Mouse (Mus musculus): ENCODE results near the gene Atxn7.

Gene Atxn7

DNA sequence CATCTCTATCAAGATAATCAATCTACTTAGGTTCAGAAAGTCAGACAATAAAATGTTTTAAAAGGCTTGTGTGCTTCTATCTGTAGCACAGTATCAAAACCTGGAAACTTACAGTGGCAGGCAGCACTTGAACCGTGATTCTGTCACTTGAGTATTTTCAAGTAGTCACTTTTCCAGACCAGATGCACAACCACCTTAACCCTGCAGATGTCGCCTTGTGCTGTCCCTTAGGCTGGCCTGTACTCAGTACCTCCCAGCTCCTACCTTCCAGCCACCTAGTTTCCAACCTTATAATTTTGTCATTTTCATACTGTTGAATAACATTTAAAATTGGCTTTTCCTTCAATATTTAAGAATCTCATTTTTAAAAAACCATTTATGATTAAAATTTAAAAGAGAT lies 20.9 kb downstream of the Atxn7 start:
- no peak for DNase-seq (ENCODE audit: low read depth, low spot score)

DNA sequence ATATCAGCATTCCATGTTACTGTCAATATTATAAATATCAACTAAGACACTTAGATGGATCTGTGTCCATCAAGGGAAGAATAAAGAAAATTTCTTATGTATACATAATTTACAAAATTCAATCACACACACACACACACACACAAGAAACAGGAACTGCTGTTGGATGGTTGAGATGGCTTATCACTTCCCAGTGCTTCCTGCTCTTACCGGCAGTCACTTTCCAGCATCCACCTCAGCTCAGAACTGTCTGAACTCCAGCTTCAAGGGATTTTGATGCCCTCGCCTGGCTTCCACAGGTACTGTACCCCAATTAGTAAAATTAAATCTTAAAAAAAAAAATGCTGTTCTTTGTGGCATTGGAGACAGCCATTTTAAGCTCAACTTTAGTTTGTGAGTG lies 27.2 kb downstream of the Atxn7 start:
- DNase-seq (ENCODE audit: low read depth, low spot score), result no peak

DNA sequence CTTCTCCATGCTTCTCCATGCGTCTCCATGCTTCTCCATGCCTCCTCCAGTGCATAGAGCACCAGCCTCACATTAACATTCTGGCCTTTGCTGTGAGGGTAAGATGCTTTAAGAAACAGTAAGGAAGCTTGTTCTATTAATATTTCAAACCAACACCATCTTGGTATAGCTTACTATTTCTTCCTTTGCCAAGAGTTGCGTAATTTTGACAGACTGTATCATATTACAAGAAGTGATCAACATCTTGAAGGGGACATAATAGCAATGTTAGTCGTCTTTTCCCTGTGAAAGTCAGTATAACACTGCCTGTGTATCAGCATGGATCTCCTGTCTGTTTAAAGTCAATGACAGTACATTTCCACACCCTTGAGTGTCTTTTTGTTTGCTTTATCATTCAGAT lies 29.5 kb downstream of the Atxn7 start:
- DNase-seq (ENCODE audit: low read depth, low spot score), result no peak

DNA sequence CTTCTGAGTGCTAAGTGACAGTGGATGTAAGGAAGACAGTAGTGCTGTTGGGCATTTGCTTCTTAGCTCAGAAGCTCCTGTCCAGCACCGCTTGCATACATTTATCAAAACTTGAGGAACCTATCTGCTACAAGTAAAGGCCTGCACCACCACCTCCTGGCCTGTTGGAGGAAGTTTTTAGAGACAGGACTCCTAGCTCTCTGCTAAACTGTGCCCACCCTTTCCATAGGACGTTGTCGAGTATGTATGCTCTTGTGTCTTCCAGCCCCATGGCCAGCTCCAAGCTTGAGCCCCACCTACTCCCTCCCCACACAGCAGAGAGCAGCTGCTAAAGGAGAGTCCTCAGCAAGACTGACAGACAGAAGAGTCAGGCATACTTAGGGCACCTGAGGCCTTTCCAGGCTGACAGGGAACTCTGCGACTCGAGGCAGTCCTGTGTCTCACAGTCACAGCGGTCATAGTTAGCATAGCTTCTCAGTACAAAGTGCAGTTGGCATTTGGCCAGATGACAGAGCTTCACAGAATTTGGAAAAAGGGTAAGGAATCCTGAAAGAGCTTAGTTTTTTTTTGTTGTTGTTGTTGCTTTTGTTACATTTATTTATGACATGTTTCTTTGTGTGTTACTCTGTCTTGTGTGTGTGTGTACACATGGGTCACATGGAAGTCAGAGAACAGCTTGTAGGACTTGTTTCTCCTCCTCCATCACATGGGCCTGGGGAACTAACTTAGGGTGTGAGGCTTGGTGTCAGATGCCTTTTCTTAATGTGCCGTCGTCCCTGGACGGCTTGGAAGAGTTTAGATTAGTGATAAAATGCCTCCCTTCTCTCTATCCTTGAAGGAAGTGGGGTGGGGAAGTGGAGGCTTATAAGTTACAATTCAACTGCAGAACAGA lies 34.2 kb downstream of the Atxn7 start:
- DNase-seq (ENCODE audit: low read depth, low spot score), result peak; percentile 18

DNA sequence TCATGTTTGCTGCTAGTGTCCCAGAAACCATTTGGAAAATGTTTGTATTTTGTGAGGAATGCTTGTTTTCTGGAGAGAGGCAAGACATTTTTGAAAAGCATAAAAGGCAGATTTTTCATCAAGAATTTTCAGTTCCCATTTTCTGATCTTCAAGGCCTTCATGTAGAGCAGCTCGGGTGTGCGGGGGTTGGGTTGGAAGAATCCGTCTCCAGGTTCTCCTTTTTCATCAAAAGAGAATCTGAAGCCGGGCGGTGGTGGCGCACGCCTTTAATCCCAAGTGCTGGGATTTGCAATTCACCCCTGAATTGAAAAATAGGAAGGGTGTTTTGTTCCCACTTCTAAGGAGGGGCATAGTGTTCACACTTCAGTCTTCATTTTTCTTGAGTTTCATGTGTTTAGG lies 41.5 kb downstream of the Atxn7 start:
- DNase-seq (ENCODE audit: low read depth, low spot score), result no peak

DNA sequence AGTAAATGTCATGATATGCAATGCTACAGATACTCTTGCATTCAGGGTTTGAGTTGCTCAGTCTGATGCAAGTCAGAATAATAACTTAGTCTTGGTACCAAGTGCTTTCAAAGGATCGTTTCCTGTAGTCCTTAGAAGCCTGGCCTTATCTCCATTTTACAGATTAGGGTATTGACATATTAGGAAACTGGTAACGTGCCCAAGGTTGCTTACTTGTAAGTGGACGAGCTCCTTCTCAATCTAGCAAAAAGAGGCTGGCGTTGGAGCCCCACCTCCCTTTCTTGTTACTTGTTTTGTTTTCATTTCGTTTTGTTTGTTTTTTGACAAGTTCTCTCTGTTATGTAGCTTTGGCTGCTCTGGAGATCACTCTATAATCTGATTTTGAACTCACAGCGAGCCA lies 48.5 kb downstream of the Atxn7 start:
- DNase-seq (ENCODE audit: low read depth, low spot score), result no peak

DNA sequence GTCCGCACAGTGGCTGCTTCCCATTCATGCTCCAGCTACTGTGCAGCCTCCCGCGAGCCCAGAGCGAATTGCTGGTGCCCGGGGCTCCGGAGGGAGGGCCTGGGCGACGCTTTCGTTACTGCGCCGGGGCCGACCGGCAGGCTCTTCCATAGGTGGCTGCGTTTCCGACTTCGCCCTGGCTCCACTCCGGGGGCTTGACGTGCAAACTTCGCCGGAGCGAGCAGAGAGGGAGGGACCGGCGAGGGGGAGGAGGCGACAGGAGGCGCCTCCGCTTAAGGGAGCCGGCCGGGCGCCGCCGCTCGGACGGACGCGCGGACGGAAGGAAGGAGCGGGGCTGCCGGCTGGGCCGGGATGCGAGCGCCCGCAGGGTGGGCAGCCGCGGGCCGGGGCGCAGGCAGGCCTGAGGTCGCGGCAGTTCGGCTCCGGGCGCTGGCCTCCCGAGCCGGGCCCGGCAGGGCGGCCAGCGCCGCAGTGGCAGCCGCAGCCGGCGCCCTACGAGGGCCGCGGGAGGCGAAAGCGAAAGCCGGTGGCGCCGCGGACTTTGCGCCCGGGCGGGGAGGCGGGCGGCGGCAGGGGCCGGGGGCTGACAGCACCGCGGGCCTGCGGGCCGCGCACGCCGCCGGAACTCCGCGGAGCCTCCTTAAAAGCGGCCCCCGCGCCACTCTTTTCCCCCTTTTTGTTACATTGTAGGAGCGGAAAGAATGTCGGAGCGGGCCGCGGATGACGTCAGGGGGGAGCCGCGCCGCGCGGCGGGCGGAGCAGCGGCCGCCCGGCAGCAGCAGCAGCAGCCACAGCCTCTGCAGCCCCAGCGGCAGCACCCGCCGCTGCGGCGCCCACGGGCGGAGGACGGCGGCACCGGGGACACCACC lies 51.4 kb downstream of the Atxn7 start:
- DNase-seq (ENCODE audit: low read depth, low spot score), result peak; percentile 84

DNA sequence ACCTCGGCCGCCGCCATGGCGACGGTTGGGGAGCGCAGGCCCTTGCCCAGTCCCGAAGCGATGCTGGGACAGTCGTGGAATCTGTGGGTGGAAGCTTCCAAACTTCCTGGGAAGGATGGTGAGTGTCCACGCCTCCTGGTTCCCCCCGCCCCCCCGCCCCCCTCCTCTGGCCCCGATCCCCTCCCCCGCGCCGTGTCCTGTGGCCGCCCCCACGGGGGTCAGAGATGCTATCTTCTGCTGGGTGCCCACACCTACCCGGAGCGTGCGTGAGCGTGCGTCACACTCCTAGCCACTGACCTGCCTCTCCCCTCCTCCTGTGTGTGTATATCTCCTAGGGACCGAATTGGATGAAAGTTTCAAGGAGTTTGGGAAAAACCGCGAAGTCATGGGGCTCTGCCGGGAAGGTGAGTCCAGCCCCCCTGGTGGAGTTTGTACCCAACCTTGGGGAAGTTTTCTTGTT lies 52.0 kb downstream of the Atxn7 start:
- DNase-seq (ENCODE audit: low read depth, low spot score), result peak; percentile 66

DNA sequence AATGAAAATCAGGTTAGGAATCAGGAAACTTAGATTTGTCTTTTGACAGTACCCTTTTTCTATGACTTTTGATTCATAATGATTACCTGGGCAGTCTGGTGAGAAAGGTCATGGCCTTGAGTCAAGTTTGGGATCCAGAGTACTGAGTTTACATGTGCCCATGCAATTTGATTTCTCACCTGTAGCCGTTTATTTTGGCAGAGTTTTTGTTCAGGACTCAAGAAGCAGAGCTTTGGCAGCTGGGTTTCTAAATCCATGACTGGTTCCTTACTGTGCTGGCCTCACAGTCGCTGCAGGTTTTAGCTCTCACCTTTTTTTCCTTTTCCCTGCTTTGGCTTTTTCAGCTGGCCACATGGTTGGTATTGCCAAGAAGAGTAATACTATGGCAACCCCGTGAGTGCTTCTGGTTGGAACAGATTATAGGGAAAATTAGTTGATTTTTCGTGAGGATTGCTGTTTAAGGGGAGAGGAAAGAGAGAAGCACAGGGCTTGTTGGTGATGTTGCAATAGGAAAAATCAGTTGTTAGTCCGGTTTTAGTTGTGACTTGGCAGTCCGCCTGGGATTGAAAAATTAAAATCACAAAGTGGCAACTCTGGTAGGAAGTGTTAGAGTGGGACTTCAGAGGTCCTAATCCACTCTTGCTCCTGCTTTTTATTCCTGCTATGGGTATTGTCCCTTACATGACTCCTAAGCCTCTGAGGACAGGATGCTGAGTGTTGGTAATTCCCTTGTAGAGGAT lies 53.6 kb downstream of the Atxn7 start:
- no peak for DNase-seq (ENCODE audit: low read depth, low spot score)

DNA sequence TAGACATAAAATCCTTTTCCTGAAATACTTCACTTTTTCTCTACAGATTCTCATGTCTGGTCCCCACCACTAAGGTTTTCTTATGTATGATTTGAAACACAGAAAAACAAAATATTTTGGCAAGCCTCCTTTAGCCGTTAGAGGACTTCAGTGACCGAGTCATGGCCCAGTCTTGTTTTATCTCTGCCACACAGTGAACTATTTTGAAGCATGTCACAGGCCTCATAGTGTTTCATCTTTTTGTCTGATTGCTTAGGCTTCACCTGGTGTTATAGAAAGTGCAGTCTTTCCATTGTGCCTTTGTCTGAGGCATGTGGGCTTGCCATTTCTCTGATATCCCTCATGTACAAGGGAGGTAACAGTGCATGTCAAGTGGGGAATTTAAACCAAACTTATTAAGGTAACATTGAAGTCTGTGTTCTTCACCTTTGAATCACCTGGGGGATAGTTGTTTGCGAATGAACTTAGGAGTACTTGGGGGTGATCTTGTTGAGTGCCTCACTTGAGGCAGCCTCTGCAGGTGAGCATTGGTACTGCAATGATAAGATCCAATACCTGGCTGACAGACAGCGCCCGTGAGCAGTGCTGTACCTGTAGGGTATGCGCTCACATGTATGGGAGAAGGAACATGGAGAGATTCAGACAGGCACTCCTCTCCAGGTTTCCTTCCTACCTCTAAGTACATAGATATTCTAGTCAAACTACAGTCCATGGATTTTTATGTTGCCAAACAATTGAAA lies 58.1 kb downstream of the Atxn7 start:
- DNase-seq (ENCODE audit: low read depth, low spot score), result peak; percentile 75

DNA sequence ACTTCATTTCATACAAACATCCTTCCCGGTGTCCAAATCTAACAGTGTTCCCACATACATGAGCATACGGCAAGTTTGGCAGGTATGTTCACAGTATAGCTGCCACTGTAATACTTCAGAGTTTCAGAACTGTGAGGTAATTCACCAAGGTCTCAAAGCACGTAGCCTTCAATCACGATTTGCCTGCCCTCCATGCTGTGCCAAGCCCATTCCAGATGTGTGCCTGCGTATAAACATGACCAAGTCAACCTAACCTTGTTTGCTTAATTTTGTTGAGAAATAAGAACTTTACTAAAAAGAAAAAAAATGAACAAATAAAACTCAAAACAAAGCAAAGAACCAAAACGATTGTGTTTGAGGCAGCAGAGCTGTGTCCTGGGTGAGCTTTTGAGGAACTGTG lies 60.0 kb downstream of the Atxn7 start:
- DNase-seq (ENCODE audit: low read depth, low spot score), result no peak

DNA sequence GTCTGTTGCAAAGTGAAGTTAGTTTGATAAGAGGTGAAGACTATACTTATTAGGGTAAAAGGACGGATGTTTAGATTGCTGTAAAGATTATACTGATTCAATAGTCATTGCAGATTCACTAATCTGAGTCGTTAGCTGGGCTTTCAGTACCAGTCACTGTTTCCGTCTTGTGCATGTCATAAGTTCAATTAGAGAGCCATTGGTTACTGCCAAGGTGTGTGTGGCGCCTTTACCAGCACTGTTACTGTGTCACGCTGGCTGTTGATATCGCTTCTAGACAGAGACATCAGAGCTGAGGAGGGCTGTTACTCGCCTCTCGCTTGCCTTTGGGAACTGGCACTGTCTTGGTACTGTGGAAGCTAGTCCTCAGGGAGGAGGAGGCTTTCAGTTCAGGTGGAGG lies 64.6 kb downstream of the Atxn7 start:
- no peak for DNase-seq (ENCODE audit: low read depth, low spot score)

DNA sequence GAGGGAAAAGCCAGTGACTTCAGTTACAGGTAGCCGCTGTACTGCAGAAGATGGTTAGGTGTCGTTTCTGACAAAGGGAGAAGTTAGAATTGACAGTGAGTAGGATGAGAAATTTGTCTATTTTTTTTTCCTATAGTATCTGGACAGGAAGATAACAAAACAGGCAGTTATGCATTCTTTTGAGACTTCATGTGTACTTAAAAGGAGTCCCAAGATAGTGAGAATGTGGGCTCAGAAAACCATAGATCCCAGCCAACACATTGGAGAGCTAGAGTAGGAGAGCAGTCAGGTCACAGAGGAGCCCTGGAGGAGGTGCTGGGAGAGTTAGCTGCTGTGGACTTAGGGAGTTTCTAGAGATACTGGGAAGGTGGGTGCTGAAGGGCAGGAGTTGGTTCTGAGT lies 69.4 kb downstream of the Atxn7 start:
- DNase-seq (ENCODE audit: low read depth, low spot score), result no peak

DNA sequence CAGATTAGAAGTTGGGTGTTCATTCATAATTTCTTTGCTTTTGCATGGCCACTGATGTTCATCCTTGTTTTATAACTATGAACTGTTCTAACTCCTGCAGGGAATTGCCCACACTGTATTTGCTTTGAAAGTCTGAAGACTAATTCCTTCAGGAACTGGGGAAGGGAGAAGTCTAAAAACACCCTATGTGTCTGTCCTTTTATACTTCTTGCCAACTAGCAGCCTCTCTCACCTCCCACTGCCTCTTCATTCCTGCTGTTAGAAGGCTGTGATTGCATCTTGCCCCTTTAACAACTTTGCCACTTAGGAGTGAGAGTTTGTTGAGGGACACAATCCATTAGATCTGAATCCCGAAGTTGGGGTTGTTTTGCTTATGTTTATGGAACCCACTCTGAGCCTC lies 71.6 kb downstream of the Atxn7 start:
- DNase-seq (ENCODE audit: low read depth, low spot score), result no peak

DNA sequence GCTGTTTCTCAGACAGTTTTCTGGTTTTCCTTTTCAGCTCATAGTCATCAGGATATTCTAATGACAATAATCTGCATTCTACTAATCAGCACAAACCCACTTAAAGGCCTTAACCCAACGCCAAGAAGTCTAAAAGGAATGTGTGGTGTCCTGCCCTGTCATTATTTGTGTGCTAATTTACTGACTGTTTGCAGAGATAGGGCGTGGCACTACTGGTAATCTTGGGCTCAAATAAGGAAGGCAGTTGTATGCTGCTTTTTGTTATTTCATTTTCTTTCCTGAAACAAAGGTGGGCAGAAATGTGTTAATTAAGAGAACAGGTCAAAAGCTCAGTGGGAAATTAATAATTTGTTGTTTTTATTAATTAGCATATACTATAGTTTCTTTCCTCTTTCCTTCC lies 75.1 kb downstream of the Atxn7 start:
- peak; percentile 39 for DNase-seq (ENCODE audit: low read depth, low spot score)

DNA sequence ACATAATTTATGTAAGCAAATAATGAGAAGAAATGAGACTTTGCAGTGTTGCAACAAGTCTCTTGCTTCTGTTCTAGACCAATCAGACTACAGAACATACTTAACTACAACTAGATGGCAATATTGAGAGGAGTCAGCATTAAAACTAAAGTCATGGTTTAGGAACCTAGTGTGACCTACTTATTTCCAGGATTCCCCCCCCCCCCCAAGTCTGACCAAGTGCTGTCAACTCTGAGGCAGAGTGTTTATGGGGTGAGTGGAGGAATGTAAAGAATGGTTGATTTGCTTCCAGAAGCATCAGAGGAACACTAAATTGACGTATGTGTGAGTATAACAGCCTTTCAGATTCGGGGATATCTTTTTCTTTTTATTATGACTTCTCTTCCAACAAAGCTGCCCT lies 77.0 kb downstream of the Atxn7 start:
- DNase-seq (ENCODE audit: low read depth, low spot score), result no peak

DNA sequence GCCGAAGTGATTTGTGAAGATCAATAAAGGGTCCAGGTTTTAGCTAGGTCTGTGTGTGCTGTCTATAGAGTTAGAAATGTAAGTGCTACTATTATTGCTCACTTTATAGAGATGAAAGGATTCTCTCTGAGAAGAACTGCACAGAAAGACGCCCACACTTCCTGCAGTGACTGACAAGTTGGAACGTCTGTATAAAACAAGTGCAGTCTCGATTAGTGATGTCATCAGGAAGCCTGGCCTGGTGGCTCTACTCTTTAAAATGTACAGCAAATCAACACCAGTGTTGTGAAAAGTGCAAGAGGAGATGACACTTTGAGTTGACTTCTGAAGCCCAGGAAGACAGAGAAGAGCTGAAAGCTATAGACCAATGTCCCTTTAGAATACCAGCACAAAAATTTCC lies 81.1 kb downstream of the Atxn7 start:
- DNase-seq (ENCODE audit: low read depth, low spot score), result no peak

DNA sequence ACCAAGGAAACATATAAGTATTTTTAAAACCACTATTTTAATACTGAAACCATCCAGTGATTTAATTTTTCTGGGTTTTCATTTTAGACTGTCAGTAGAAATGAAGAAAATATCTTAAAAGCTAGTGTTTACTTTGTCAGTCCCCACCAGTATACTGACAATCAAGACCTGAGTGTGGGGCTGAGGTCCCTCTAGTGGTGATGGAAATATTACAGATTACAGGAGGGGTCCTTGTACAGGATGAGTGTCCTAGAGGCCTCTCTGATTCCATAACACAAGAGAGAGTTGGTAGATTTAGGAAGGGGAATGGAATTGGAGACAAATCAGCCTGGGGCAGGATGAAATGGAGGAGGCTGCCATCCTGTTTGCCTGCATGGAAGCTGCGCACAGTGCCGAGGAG lies 93.1 kb downstream of the Atxn7 start:
- DNase-seq (ENCODE audit: low read depth, low spot score), result peak; percentile 53

DNA sequence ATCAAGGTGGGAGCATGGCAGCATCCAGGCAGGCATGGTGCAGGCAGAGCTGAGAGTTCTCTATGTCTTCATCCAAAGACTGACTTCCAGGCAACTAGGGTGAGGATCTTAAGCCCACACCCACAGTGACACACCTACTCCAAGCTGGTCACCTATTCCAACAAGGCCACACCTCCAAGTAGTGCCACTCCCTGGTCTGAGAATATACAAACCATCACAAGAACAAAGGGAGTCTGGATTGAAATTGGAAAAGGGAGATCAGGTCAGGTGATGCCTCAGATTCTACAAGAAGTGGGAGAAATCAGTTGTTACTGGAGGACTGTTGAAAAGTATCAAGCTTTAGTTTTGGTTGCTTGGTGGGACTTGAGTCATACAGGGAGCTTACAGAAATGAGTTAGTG lies 98.4 kb downstream of the Atxn7 start:
- DNase-seq (ENCODE audit: low read depth, low spot score), result peak; percentile 58

DNA sequence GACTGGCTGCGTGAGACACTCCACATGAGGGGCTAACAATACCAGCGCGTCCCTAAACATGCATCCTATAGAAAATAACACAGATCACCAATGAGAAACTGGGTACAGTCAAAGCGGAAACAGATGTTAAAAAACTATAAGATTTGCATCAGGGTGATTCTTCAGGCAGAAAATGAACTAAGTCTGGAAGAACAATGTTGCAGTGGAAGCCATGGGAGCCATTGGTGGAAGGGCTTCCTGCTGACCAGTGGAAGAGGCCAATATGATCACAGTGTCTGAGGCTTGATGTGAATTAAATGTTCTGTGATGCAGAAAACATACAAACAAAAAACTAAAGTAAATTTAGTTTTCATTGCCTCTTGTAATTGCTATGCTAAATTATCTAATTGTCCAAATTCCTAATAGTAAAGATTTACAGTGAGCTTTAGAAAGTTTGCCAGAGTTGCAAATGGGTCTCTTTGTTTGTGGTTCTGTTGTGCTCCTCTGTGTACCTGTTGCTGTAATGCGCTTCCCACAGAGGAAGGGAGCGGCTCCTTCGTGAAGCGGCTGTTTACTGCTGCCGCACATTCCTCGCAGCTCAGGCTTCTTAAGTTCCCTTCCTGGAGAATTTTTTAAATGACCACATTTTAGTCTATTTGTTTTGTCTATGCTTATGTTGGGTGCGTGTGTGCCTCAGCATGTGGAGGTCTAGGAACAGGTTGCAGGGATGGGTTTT lies 101.4 kb downstream of the Atxn7 start:
- DNase-seq (ENCODE audit: low read depth, low spot score), result peak; percentile 89

DNA sequence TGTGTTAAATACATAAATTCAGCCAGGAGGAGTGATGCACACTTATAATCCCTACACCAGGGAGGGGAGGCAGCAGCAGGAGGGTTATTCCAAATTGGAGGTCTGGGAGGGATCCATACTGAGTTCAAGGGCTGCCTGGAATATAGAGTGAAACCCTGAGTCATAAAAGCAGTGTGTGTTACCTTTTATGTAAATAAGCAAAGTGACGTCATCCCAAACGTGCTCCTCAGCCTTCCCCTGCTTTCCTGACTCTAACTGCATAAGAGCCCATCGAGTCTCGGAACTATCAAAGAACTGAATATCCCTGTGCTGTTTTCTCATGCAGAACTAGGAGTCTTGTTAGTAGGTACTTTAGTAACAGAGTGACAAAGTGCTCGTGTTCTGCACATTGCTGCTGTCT lies 102.1 kb downstream of the Atxn7 start:
- peak; percentile 41 for DNase-seq (ENCODE audit: low read depth, low spot score)
